Mouse (Mus musculus): ENCODE measurements around the gene Ubn2.
"Not testable (repeated sequence)": the region's sequence is repeated elsewhere in the genome, so short reads cannot be mapped to it uniquely, and the experiment has no call there.

- not testable (repeated sequence) for TF ChIP-seq GATA1 (IDR thresholded peaks at IDR 0.05; ENCODE audit: borderline replicate concordance, low read length); FLI1 (IDR thresholded peaks at IDR 0.05; ENCODE audit: low read length)
Observed at GRCm38 (mm10) chr6:38456425-38456824, 22.7 kb downstream of the Ubn2 start.
